Mouse (Mus musculus) gastrocnemius, postnatal 36 days (tissue): ENCODE results near the gene Pcbp4. TPM values are rescaled to one million over a fixed set of nuclear protein-coding genes. Genes with fewer than 3 reads are reported as not detected.

Experiments
- DNase-seq, 2 experiments: peaks; one replicate each; pipeline ENCODE4 v3.0.0; 2022
- intact Hi-C: fragments of 180-260 bp; cut with DNase I; formaldehyde crosslinking; loops from one replicate; pipeline ENCODE4 v1.15.1; 2025
- long read RNA-seq, 2 experiments: library from polyadenylated mRNA; stranded (forward); transcript quantifications; one replicate each; pipeline ENCODE4 v2.0.0; 2021
- total RNA-seq, 2 experiments: library from RNA; stranded (reverse); gene quantifications; 2 replicates each; pipeline ENCODE4 v1.2.3; 2021

The Pcbp4 gene
- 10 to 100 TPM; 58.0 to 58.3 TPM for total RNA-seq
- long read RNA-seq, experiment 1, transcript Pcbp4-201 (13 exons, 2,035 nt), result major isoform, 56 of 88 reads
- long read RNA-seq, experiment 1, partial matches to known transcripts, result 16 of 88 reads
- long read RNA-seq, experiment 1, other reads (novel, unspliced or antisense), result 16 of 88 reads
- long read RNA-seq, experiment 2, transcript Pcbp4-201 (13 exons, 2,035 nt), result major isoform, 72 of 106 reads
- long read RNA-seq, experiment 2, partial matches to known transcripts, result 24 of 106 reads
- long read RNA-seq, experiment 2, other reads (novel, unspliced or antisense), result 10 of 106 reads

GRCm38 (mm10) chr9:106453271-106454070 is at the start of gene Pcbp4:
Gene Pcbp4 (plus strand): TSS chr9:106453291.
- peak in 1 of 2 experiments; percentile 67 for DNase-seq
- intact Hi-C loops, result loop anchor here (10.0 kb wide), 1 partner anchor 431 kb away; the partner anchor contains the start of gene Rbm15b

GRCm38 (mm10) chr9:106405275-106405674 is 47.8 kb upstream of the Pcbp4 start:
- peak; percentile 61 to 69 for DNase-seq
- intact Hi-C loops, result no loop called here

DNA sequence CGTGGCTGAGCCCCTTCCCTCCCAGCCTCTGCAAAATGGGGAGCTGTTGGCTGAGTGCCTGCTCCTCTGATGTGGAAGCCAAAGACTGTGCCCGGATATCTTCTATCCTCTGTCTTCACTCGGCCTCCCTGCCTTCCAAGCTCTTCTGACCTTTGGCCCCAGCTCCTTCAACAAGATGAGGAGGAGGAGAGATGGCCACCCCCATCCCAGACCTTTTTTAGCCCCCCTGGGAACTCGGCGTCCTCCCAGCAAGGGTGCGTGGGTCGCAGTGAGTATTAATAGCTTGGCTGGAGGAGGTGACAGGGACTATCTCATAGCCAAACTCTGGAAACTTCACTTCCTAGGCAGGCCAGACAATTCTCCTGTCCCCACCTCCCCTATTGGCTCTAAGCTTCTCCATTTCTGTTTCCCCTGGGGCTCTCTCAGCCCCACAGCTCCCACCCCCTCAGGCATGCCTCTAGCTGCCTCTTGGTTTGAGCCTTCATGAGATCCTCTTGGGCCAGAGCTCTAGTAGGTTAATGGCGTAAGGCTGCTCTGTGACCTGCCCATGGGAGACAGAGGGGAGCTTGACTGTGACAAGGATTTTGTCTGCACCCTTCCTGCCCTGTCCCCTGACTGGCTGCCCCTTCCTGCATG is 46.5 kb upstream of the Pcbp4 start:
- intact Hi-C loops, result no loop called here
- peak; percentile 48 to 74 for DNase-seq

GRCm38 (mm10) chr9:106409096-106409495 is 44.0 kb upstream of the Pcbp4 start:
- intact Hi-C loops, result no loop called here

GRCm38 (mm10) chr9:106410086-106410650 is 42.9 kb upstream of the Pcbp4 start:
- no peak for DNase-seq
- intact Hi-C loops, result loop anchor here (2.0 kb wide), 1 partner anchor 39 kb away; no protein-coding TSS in a partner anchor

More at GRCm38 (mm10) chr9:106409096-106409495, 44.0 kb upstream of the Pcbp4 start:
- DNase-seq, result no peak

DNA sequence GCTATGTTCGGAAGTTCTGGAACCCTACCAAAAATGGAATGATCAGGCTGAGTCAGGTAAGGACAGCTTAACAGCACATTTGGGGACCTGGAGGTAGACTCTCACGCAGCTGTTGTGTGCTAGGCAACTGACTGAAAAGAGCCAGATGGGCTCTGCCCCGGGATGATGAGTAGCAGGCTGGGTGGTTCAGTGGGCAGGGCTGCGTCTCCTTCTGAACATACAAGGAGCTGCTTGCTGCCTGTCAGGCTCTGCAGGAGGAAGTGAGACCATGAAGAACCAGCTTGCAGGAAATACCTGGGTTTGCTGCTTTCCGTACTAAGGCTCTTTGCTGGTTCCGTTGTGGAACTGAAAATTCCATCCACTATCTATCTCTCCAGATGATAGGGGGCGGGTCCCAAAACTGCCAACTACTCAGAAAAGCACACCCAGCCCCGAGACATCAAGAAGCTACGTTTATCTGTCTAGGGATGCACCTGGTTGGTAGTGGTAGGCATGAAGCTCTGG is 41.9 kb upstream of the Pcbp4 start:
- intact Hi-C loops, result loop anchor here (2.0 kb wide), 1 partner anchor 40 kb away; no protein-coding TSS in a partner anchor
- no peak for DNase-seq

DNA sequence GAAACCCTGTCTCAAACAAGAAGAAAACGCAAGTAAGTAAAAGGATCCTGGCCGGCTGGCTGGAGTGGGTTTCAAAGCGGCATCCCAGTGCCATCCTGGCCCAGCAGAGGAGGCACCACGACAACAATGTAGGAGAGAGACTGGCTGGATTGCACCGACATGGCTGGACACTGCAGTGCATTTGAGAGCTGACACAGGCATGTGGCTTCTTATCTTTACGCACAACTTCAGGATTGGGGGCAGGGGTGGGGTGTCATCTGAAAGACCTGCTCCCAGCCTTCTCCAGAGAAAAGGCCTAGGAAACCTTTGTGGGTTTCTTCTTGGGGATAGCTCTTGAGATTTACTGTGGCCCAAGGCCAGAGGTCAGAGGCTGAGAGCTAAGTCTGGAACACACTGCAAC is 41.4 kb upstream of the Pcbp4 start:
- intact Hi-C loops, result loop anchor here (2.0 kb wide), 1 partner anchor 41 kb away; no protein-coding TSS in a partner anchor
- DNase-seq, result no peak

DNA sequence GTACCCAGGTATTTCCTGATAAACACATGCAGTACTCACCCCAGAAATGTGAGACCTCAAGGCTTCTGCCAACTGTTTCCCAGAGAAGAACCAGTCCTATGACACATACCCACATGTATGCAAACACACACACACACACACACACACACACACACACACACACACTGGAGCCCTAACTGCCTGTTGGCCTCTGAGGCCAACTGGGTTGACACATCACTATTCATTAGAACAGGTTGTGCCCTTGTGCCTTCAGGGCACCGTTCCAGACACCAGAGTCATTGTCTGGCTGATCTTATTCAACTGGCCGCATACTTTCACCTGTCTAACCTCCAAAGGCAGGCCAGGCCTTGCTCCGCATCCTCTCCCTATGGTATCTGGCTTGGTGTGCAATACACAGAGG is 40.9 kb upstream of the Pcbp4 start:
- intact Hi-C loops, result no loop called here
- no peak for DNase-seq

GRCm38 (mm10) chr9:106413606-106414005 is 39.5 kb upstream of the Pcbp4 start:
- intact Hi-C loops, result no loop called here
- DNase-seq, result peak in 1 of 2 experiments; percentile 48

DNA sequence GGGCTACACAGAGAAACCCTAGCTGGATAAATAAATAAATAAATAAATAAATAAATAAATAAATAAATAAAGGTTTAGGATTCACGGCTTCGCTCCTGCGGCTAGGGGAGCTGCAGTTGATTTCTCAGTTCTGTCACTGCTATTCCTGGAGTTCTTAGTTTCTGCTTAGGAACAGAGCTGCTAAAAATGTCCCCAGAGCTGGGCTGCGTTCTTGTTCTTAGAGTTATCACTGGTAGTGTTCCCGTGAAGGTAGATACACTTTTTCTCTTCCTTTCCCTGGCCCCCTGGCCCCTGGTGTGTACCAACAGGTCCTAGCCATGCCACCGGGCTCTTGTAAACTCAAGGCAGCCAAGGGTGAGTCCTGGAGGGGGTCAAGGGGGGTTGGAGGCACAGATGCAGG is 36.3 kb upstream of the Pcbp4 start:
- intact Hi-C loops, result no loop called here
- no peak for DNase-seq

- intact Hi-C loops, result no loop called here
- DNase-seq, result peak; percentile 62 to 77
These were observed 35.1 kb upstream of the Pcbp4 start for GRCm38 (mm10) chr9:106417841-106418625.

DNA sequence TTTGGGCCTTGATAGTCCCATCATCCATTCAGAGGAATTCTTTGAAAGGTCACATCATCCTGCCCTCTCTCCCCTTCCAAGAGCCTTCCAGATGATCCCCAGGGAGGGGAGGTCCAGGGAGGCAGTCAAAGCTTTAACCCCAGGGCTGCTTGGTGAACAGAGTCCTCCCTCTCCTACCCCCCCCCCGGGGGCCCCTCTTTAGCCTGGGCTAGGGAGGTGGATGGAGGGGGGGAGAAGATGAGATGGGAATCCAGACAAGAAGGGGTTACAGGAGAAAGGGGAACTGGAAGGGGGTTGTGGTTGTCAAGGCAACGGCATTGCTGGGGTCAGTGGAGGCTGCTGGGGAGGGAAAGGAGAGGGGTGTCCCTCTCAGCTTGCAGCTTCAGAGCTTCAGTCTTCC is 32.5 kb upstream of the Pcbp4 start:
- DNase-seq, result no peak
- intact Hi-C loops, result loop anchor here (1.0 to 10.0 kb wide), 4 partner anchors 71 to 206 kb away; no protein-coding TSS in a partner anchor

DNA sequence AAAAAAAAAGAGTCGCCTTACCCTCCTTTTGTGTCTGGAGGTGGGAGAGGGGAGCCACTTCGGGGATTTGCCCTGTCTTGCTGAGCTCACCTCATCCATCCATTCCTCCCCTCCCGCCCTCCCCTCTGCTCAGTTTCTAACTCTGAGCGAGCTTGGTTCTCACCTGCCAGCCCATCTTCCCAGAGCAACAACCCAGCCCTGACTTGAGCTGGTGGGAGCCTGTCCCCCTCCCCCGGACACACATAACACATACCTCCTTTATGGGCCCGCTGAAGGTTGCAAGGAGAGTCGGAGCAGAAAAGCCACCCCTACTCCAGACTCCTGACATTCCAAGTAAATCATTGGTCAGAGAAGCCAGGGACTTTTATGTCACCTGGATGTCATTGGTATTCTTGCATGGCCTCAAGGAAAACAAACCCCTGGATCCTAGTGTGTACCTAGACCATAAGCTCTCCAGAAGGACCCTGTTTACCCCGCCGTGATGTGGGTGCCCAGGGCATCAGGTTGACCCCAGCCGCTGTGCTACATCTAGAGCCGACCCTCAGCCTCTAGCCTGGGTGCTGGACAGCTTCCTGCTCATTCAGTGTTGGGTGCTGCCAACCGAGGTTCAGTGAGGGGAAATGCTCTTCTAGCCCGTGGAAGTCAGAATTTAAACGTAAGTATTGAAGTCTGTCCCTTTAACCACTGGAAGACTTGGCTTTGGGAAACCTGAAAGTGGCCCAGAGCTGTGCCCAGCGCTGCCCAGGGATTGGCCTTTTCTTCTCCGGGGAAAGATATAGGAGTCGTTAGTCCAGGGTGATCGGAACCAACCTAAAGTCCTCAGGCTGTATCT is 31.8 kb upstream of the Pcbp4 start:
- DNase-seq, result no peak
- intact Hi-C loops, result loop anchor here (1.0 to 10.0 kb wide), 4 partner anchors 72 to 206 kb away; no protein-coding TSS in a partner anchor

DNA sequence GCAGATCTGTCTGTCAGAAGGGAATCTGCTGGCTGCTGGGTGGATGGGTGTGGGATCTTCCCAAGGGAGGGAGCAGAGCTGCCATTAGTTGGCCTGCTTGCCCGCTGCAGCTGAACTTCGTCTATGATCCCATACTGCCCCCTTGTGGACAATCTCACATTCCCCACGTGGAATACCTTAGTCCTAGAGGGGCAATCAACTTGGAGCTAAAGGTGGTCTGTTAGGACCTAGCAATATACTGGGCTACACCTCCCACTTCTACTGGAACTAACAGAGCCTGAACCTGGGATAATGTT is 31.3 kb upstream of the Pcbp4 start:
- peak; percentile 67 to 78 for DNase-seq
- intact Hi-C loops, result loop anchor here (1.0 to 10.0 kb wide), 4 partner anchors 73 to 207 kb away; no protein-coding TSS in a partner anchor

GRCm38 (mm10) chr9:106428719-106429220 is 24.3 kb upstream of the Pcbp4 start:
- DNase-seq, result no peak
- intact Hi-C loops, result loop anchor here (10.0 kb wide), 1 partner anchor 214 kb away; no protein-coding TSS in a partner anchor

DNA sequence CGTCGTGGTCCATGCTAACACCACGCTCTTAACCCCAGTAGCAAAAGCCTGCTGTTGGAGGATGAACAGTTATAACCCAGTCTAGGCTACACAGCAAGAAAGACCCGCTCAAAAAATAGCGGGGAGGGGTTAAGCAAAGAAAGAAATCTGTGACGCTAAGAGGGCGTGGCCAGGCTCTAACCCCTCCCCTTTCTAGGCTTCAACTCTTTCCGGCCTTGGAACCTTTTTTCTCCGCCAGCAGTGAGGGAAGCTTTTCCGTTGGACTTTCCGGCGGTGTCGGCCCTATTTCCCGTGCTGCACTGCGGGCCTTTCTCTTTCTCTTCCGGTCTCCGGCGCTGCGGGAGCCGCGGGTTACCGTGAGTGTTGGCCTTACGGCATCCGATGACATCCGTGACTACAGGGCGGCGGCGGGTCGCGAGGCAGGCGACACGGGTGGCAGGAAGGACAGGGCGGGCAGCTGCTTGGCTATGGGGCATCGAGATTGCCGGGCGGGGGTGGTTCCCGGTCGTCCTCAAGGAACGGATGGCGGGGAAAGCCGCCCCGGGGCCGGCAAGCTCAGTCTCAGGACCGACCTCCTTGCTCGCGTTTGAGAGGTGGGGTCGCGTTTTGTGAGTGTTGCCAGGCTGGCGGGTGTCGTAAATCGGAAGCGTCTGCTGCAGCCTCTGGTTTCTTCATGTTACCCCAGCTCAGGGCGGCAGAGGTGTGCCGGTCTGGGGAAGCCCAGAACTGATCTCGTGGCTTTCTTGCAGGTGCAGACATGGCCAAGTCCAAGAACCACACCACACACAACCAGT is 23.7 kb upstream of the Pcbp4 start, which contains the start of gene Rpl29:
Gene Rpl29, plus strand, starts transcription at position 234 of the 794 bp plus-strand sequence.
- peak; percentile 90 to 96 for DNase-seq
- intact Hi-C loops, result loop anchor here (10.0 kb wide), 2 partner anchors 215 to 255 kb away; partner anchors contain the start of gene Wdr82

DNA sequence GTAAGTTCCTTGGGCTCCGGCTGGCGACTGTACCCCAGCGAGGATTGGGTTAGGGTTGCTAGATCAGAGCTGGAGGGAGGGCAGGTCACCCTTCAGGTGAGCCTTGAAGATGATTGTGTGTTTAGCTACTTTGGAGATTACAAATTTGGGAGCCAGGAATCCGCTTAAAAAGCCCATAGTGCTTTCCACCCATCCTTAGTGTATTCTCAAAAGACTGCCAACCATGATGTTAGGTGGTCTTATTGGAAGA is 23.2 kb upstream of the Pcbp4 start:
- DNase-seq, result no peak
- intact Hi-C loops, result loop anchor here (10.0 kb wide), 1 partner anchor 255 kb away; the partner anchor contains the start of gene Wdr82

- DNase-seq, result no peak
- intact Hi-C loops, result loop anchor here (10.0 kb wide), 1 partner anchor 259 kb away; the partner anchor contains the start of gene Wdr82
These were observed 19.7 kb upstream of the Pcbp4 start for GRCm38 (mm10) chr9:106433389-106433788.
